ENCODE assay signal across 30 mouse cellular contexts in the genomic region with DNA sequence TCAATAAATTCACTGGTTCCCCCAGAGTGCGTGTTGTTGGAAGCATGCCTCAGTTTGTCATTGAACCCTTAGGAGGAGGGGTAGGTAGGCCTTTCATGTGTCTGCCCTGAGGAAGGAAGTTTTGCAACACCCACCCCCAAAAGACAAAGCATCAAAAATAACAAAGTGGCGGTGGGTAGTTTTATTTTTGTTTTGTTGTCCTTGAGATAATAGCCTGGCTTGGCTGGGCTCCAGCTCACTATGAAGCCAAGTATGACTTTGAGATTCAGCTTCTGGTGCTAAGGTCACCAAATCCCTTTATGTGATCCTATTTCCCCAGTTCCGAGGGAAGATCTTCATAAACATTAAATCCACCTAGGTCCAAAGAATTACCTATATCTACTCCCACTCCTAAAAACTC. TPM values are rescaled to one million over a fixed set of nuclear protein-coding genes. Genes with fewer than 3 reads are reported as not detected.
DNase-seq lines count a peak whose midpoint lies in the region; ATAC-seq and TF ChIP-seq lines count a peak whose summit lies in the region.
"Had no signal": no experiment of that assay in that cellular context is flagged by ENCODE, and none has a peak within 500 bp of the region (broad histone marks: within the 10 kb centered on the region; RNA-seq: fewer than 3 reads in every experiment).

No protein-coding gene starts in this region.

- H3K4me2 ChIP-seq in heart, postnatal 0 days (ENCODE audit: low read depth, low read length) = no peak overlapping the region
- no peak overlapping the region for H3K4me2 ChIP-seq in heart, embryonic 11.5 days
- H3K4me2 ChIP-seq in hindbrain, embryonic 11.5 days (replicated peaks; ENCODE audit: low read depth, low read length) = no peak overlapping the region
- H3K4me2 ChIP-seq: embryonic facial prominence, embryonic 15.5 days; midbrain, embryonic 13.5 days; neural tube, embryonic 13.5 days had no signal

- H3K9ac ChIP-seq in heart, postnatal 0 days (replicated peaks; ENCODE audit: low read depth, low read length) = no peak overlapping the region
- no peak overlapping the region for H3K9ac ChIP-seq in heart, embryonic 11.5 days (ENCODE audit: low read depth, low read length)
- H3K9ac ChIP-seq in hindbrain, embryonic 11.5 days (ENCODE audit: low read depth, low read length) = no peak overlapping the region
- H3K9ac ChIP-seq: embryonic facial prominence, embryonic 15.5 days; midbrain, embryonic 13.5 days; neural tube, embryonic 13.5 days had no signal

- H3K27ac ChIP-seq in heart, postnatal 0 days (ENCODE audit: low read depth) = peak overlapping the region; percentile 19; the same call in 1 of the 2 replicates
- H3K27ac ChIP-seq in heart, embryonic 11.5 days (ENCODE audit: low read depth, low read length) = no peak overlapping the region
- H3K27ac ChIP-seq in cortical plate, adult 2 months (ENCODE audit: insufficient read depth, low read length) = 0 out of 2 replicates have a peak overlapping the region, but pooled peaks have one; percentile 50
- no peak overlapping the region for H3K27ac ChIP-seq in hindbrain, embryonic 11.5 days (ENCODE audit: low read depth, low read length)
- H3K27ac ChIP-seq: embryonic facial prominence, embryonic 15.5 days; left cerebral cortex, adult 2 months; midbrain, embryonic 13.5 days; neural tube, embryonic 13.5 days had no signal

- no peaks in the 10 kb centered on the region for H3K36me3 ChIP-seq in heart, postnatal 0 days (replicated peaks; ENCODE audit: control insufficient read depth, insufficient read depth, low read length)
- H3K36me3 ChIP-seq in heart, embryonic 11.5 days (ENCODE audit: control insufficient read depth, insufficient read depth, low read length) = no peaks in the 10 kb centered on the region
- no peaks in the 10 kb centered on the region for H3K36me3 ChIP-seq in hindbrain, embryonic 11.5 days (ENCODE audit: control insufficient read depth, insufficient read depth, low read length)
- H3K36me3 ChIP-seq: embryonic facial prominence, embryonic 15.5 days; midbrain, embryonic 13.5 days; neural tube, embryonic 13.5 days had no signal

- peak; percentile 58 for DNase-seq in heart, postnatal 0 days (ENCODE audit: low spot score)
- peak; percentile 33 for DNase-seq in lung, postnatal 14 days
- DNase-seq in lung, postnatal 25 days (ENCODE audit: low spot score) = no peak
- DNase-seq in adrenal gland, postnatal 10 days = peak; percentile 68
- no peak for DNase-seq in hindbrain, embryonic 11.5 days (ENCODE audit: low spot score)
- DNase-seq: cerebellum, adult 11 months; cerebellum, postnatal 14 days; embryo, embryonic 11 days; gastrocnemius, adult 2 months; kidney, adult 11 months; layer of hippocampus, adult 9-11 months; left cerebral cortex, postnatal 4 days; liver; right cerebral cortex, postnatal 25 days had no signal

- TF ChIP-seq POLR2A in cortical plate, adult 2 months (IDR thresholded peaks at IDR 0.05; ENCODE audit: extremely low read depth, insufficient read depth, low read length) = no peak

- no peak for ATAC-seq in heart, postnatal 0 days (ENCODE audit: insufficient read depth, low read depth)
- no peak for ATAC-seq in heart, embryonic 11.5 days (replicated peaks; ENCODE audit: insufficient number of reproducible peaks, low FRiP score, low TSS enrichment)
- no peak for ATAC-seq in hindbrain, embryonic 11.5 days (ENCODE audit: low FRiP score)
- no peak for ATAC-seq in megakaryocyte progenitor cell, adult 5-6 weeks (replicated peaks; ENCODE audit: poor library complexity)
- ATAC-seq: midbrain, embryonic 13.5 days; Patski had no signal

- H3K9me3 ChIP-seq in heart, postnatal 0 days (replicated peaks; ENCODE audit: control insufficient read depth, low read length) = no peaks in the 10 kb centered on the region
- no peaks in the 10 kb centered on the region for H3K9me3 ChIP-seq in heart, embryonic 11.5 days (replicated peaks; ENCODE audit: control insufficient read depth, low read length)
- no peaks in the 10 kb centered on the region for H3K9me3 ChIP-seq in hindbrain, embryonic 11.5 days (ENCODE audit: control insufficient read depth, low read length)
- H3K9me3 ChIP-seq: embryonic facial prominence, embryonic 15.5 days; midbrain, embryonic 13.5 days; neural tube, embryonic 13.5 days had no signal

- WGBS in heart, postnatal 0 days = 26% methylated on average over 3 of the region's 3 CpGs
- WGBS in heart, embryonic 11.5 days (ENCODE audit: insufficient replicate concordance) = 65% methylated on average over 3 of the region's 3 CpGs
- 87% methylated on average over 3 of the region's 3 CpGs for WGBS in hindbrain, embryonic 11.5 days

- TF ChIP-seq EP300 in heart, postnatal 0 days (IDR thresholded peaks at IDR 0.05; ENCODE audit: low read depth) = no peak

- H3K27me3 ChIP-seq in heart, postnatal 0 days (ENCODE audit: control insufficient read depth, insufficient read depth, low read length) = no peaks in the 10 kb centered on the region
- no peaks in the 10 kb centered on the region for H3K27me3 ChIP-seq in heart, embryonic 11.5 days (ENCODE audit: control insufficient read depth, insufficient read depth, low read length)
- H3K27me3 ChIP-seq in hindbrain, embryonic 11.5 days (ENCODE audit: control insufficient read depth, insufficient read depth, low read length) = no peaks in the 10 kb centered on the region
- H3K27me3 ChIP-seq: embryonic facial prominence, embryonic 15.5 days; midbrain, embryonic 13.5 days; neural tube, embryonic 13.5 days; Patski had no signal

- H3K4me1 ChIP-seq in heart, postnatal 0 days (ENCODE audit: control insufficient read depth, insufficient read depth) = peaks cover 9% of the 10 kb centered on the region
- H3K4me1 ChIP-seq in heart, embryonic 11.5 days (ENCODE audit: control insufficient read depth, insufficient read depth, low read length) = no peaks in the 10 kb centered on the region
- H3K4me1 ChIP-seq in cortical plate, adult 2 months (ENCODE audit: control insufficient read depth, insufficient read depth, low read length) = no peaks in the 10 kb centered on the region
- H3K4me1 ChIP-seq in hindbrain, embryonic 11.5 days (replicated peaks; ENCODE audit: control insufficient read depth, insufficient read depth, low read length) = no peaks in the 10 kb centered on the region
- H3K4me1 ChIP-seq: embryonic facial prominence, embryonic 15.5 days; midbrain, embryonic 13.5 days; neural tube, embryonic 13.5 days had no signal

- TF ChIP-seq CTCF in heart, postnatal 0 days (IDR thresholded peaks at IDR 0.05; ENCODE audit: low read depth) = no peak
- no peak for TF ChIP-seq CTCF in cortical plate, adult 2 months (IDR thresholded peaks at IDR 0.05; ENCODE audit: extremely low read depth, insufficient read depth, low read length)

- H3K4me3 ChIP-seq in heart, postnatal 0 days (ENCODE audit: low read depth, low read length) = no peak overlapping the region
- H3K4me3 ChIP-seq in heart, embryonic 11.5 days (ENCODE audit: low read depth, low read length) = no peak overlapping the region
- no peak overlapping the region for H3K4me3 ChIP-seq in cortical plate, adult 2 months (ENCODE audit: insufficient read depth, low read length)
- no peak overlapping the region for H3K4me3 ChIP-seq in hindbrain, embryonic 11.5 days (ENCODE audit: low read depth, low read length)
- H3K4me3 ChIP-seq: embryonic facial prominence, embryonic 15.5 days; gastrocnemius, adult 2 months; left cerebral cortex, adult 2 months; midbrain, embryonic 13.5 days; neural tube, embryonic 13.5 days had no signal

RNA-seq across cellular contexts. Expression of gene Pklr, which starts 11.7 kb away (rescaled TPM):
- not detected in 2 replicates for total RNA-seq in heart, postnatal 0 days (2014; rRNA removed; ENCODE audit: low replicate concordance)
- polyA plus RNA-seq in heart, postnatal 0 days (2015; fragmentation: Nextera tagmentation; extraction: Ambion mirVana) = 0.04 TPM in 1 of 2 replicates, not detected in the other
- 5.9 and 8.7 TPM in 2 replicates for polyA plus RNA-seq in heart, embryonic 11.5 days (2014; fragmentation: Nextera tagmentation; extraction: Ambion mirVana)
- 10 to 100 TPM; 15.2 to 41.1 TPM for total RNA-seq in adrenal gland, postnatal 10 days (2021)
- 0.04 and 0.08 TPM in 2 replicates for polyA plus RNA-seq in cortical plate, adult 2 months (2012; rRNA removed)
- 1.6 and 2.0 TPM in 2 replicates for polyA plus RNA-seq in hindbrain, embryonic 11.5 days (2014; fragmentation: Nextera tagmentation; extraction: Ambion mirVana)
- total RNA-seq in megakaryocyte progenitor cell, adult 5-6 weeks (2015) = 8.0 and 12.1 TPM in 2 replicates
- total RNA-seq in megakaryocyte progenitor cell, adult 5-6 weeks (2017) = 9.6 and 16.7 TPM in 2 replicates
- total RNA-seq: gastrocnemius, adult 2 months; left cerebral cortex, adult 2 months had no signal
- polyA plus RNA-seq: midbrain, embryonic 13.5 days; thymus, postnatal 0 days; urinary bladder, adult 2 months had no signal

RNA-seq across cellular contexts. Expression of gene Fdps, which starts 22.5 kb away (rescaled TPM):
- 111 and 131 TPM in 2 replicates for total RNA-seq in heart, postnatal 0 days (2014; rRNA removed; ENCODE audit: low replicate concordance)
- polyA plus RNA-seq in heart, postnatal 0 days (2015; fragmentation: Nextera tagmentation; extraction: Ambion mirVana) = 72.8 and 81.1 TPM in 2 replicates
- polyA plus RNA-seq in heart, embryonic 11.5 days (2014; fragmentation: Nextera tagmentation; extraction: Ambion mirVana) = 165 and 178 TPM in 2 replicates
- total RNA-seq in adrenal gland, postnatal 10 days (2021) = 10 to 100 TPM; 56.9 to 70.2 TPM
- 94.9 and 107 TPM in 2 replicates for polyA plus RNA-seq in cortical plate, adult 2 months (2012; rRNA removed)
- 390 and 392 TPM in 2 replicates for polyA plus RNA-seq in hindbrain, embryonic 11.5 days (2014; fragmentation: Nextera tagmentation; extraction: Ambion mirVana)
- total RNA-seq in megakaryocyte progenitor cell, adult 5-6 weeks (2015) = 99.4 and 118 TPM in 2 replicates
- 238 and 251 TPM in 2 replicates for total RNA-seq in megakaryocyte progenitor cell, adult 5-6 weeks (2017)

RNA-seq across cellular contexts. Expression of gene Gm43738, which starts 23.3 kb away (rescaled TPM):
- not detected in 2 replicates for total RNA-seq in heart, postnatal 0 days (2014; rRNA removed; ENCODE audit: low replicate concordance)
- polyA plus RNA-seq in heart, postnatal 0 days (2015; fragmentation: Nextera tagmentation; extraction: Ambion mirVana) = not detected in 2 replicates
- not detected in 2 replicates for polyA plus RNA-seq in heart, embryonic 11.5 days (2014; fragmentation: Nextera tagmentation; extraction: Ambion mirVana)
- total RNA-seq in adrenal gland, postnatal 10 days (2021) = not detected
- polyA plus RNA-seq in cortical plate, adult 2 months (2012; rRNA removed) = not detected in 2 replicates
- 0.08 TPM in 1 of 2 replicates, not detected in the other for polyA plus RNA-seq in hindbrain, embryonic 11.5 days (2014; fragmentation: Nextera tagmentation; extraction: Ambion mirVana)
- total RNA-seq in megakaryocyte progenitor cell, adult 5-6 weeks (2015) = not detected in 2 replicates
- total RNA-seq in megakaryocyte progenitor cell, adult 5-6 weeks (2017) = not detected in 2 replicates
- total RNA-seq: gastrocnemius, adult 2 months; hematopoietic stem cell, adult 5-6 weeks; left cerebral cortex, adult 2 months; left cerebral cortex, postnatal 4 days; megakaryocyte, adult 5-6 weeks had no signal
- polyA plus RNA-seq: embryonic facial prominence, embryonic 15.5 days; forebrain, embryonic 11.5 days; gonadal fat pad, adult 2 months; midbrain, embryonic 13.5 days; neural tube, embryonic 13.5 days; spleen, adult 2 months; stomach, embryonic 14.5 days; thymus, postnatal 0 days; urinary bladder, adult 2 months had no signal

RNA-seq across cellular contexts. Expression of gene Rusc1, which starts 31.1 kb away (rescaled TPM):
- total RNA-seq in heart, postnatal 0 days (2014; rRNA removed; ENCODE audit: low replicate concordance) = 8.7 and 9.8 TPM in 2 replicates
- polyA plus RNA-seq in heart, postnatal 0 days (2015; fragmentation: Nextera tagmentation; extraction: Ambion mirVana) = 8.5 and 8.6 TPM in 2 replicates
- 7.9 TPM in 2 replicates for polyA plus RNA-seq in heart, embryonic 11.5 days (2014; fragmentation: Nextera tagmentation; extraction: Ambion mirVana)
- 10 to 100 TPM; 19.2 to 23.2 TPM for total RNA-seq in adrenal gland, postnatal 10 days (2021)
- polyA plus RNA-seq in cortical plate, adult 2 months (2012; rRNA removed) = 199 and 214 TPM in 2 replicates
- 28.7 and 35.4 TPM in 2 replicates for polyA plus RNA-seq in hindbrain, embryonic 11.5 days (2014; fragmentation: Nextera tagmentation; extraction: Ambion mirVana)
- total RNA-seq in megakaryocyte progenitor cell, adult 5-6 weeks (2015) = 21.6 and 23.4 TPM in 2 replicates
- total RNA-seq in megakaryocyte progenitor cell, adult 5-6 weeks (2017) = 16.4 and 18.2 TPM in 2 replicates

RNA-seq across cellular contexts. Expression of gene Hcn3, which starts 35.8 kb away (rescaled TPM):
- 1.1 TPM in 1 of 2 replicates, not detected in the other for total RNA-seq in heart, postnatal 0 days (2014; rRNA removed; ENCODE audit: low replicate concordance)
- polyA plus RNA-seq in heart, postnatal 0 days (2015; fragmentation: Nextera tagmentation; extraction: Ambion mirVana) = 0.15 and 0.32 TPM in 2 replicates
- 0.13 and 0.58 TPM in 2 replicates for polyA plus RNA-seq in heart, embryonic 11.5 days (2014; fragmentation: Nextera tagmentation; extraction: Ambion mirVana)
- total RNA-seq in adrenal gland, postnatal 10 days (2021) = 1 to 10 TPM; 2.2 to 5.7 TPM
- 14.2 and 14.5 TPM in 2 replicates for polyA plus RNA-seq in cortical plate, adult 2 months (2012; rRNA removed)
- 3.6 and 4.5 TPM in 2 replicates for polyA plus RNA-seq in hindbrain, embryonic 11.5 days (2014; fragmentation: Nextera tagmentation; extraction: Ambion mirVana)
- 0.24 and 0.42 TPM in 2 replicates for total RNA-seq in megakaryocyte progenitor cell, adult 5-6 weeks (2015)
- 0.27 and 0.67 TPM in 2 replicates for total RNA-seq in megakaryocyte progenitor cell, adult 5-6 weeks (2017)
- total RNA-seq: megakaryocyte, adult 5-6 weeks had no signal

Comparison
In these comparisons a context has a peak if more than half of its experiments do, and no peak if none do; other contexts are left out.
1. DNase-seq: peak in heart, postnatal 0 days (single experiment), lung, postnatal 14 days (single experiment) and adrenal gland, postnatal 10 days (single experiment); none in lung, postnatal 25 days (single experiment) and hindbrain, embryonic 11.5 days (single experiment).
2. H3K27ac ChIP-seq: peak in heart, postnatal 0 days (single experiment) and cortical plate, adult 2 months (single experiment); none in heart, embryonic 11.5 days (single experiment) and hindbrain, embryonic 11.5 days (single experiment).